13 mouse cellular contexts compared by ENCODE assay signal in the genomic region with DNA sequence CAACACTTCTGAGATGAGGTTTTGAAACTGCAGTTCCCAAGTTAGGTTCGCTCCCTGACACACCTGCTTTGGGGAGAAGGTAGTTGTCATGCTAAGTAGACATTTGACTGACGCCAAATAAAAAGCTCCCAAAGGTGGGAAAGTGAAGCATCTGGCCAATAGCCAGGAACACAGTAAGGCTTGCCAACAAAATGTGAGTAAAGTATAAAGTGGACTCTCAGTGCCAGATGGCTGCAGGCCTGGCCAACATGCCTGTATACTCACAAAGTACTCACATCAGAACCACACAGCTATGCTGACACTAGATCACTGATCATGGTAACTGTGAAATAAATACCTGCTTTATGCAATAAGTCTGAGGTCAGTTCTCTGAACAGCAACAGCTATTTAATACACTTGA. TPM values are rescaled to one million over a fixed set of nuclear protein-coding genes. Genes with fewer than 3 reads are reported as not detected.
DNase-seq lines count a peak whose midpoint lies in the region; ATAC-seq and TF ChIP-seq lines count a peak whose summit lies in the region.
"Had no signal": no experiment of that assay in that cellular context is flagged by ENCODE, and none has a peak within 500 bp of the region (broad histone marks: within the 10 kb centered on the region; RNA-seq: fewer than 3 reads in every experiment).

No protein-coding gene starts in this region.

- H3K36me3 ChIP-seq in heart, embryonic 16.5 days (ENCODE audit: control insufficient read depth, insufficient read depth) = no peaks in the 10 kb centered on the region; the same call in 1 of the 2 replicates
- no peaks in the 10 kb centered on the region; the same call in 1 of the 2 replicates for H3K36me3 ChIP-seq in intestine, postnatal 0 days (ENCODE audit: control insufficient read depth, insufficient read depth)

- peak; percentile 58; the same call in 1 of the 2 replicates for ATAC-seq in heart, embryonic 16.5 days (replicated peaks; ENCODE audit: extremely low read depth, insufficient read depth, low FRiP score)
- no peak for ATAC-seq in intestine, postnatal 0 days

- H3K9ac ChIP-seq in heart, embryonic 16.5 days (ENCODE audit: low read length) = no peak overlapping the region
- H3K9ac ChIP-seq in intestine, postnatal 0 days (ENCODE audit: low read depth, low read length) = no peak overlapping the region
- H3K9ac ChIP-seq: embryonic facial prominence, embryonic 15.5 days; hindbrain, embryonic 12.5 days; kidney, embryonic 15.5 days; limb, embryonic 15.5 days had no signal

- 52% methylated on average over 2 of the region's 2 CpGs for WGBS in heart, embryonic 16.5 days
- WGBS in intestine, postnatal 0 days = 76% methylated on average over 2 of the region's 2 CpGs

- no peak overlapping the region for H3K4me2 ChIP-seq in heart, embryonic 16.5 days (ENCODE audit: low read depth, low read length)
- H3K4me2 ChIP-seq in intestine, postnatal 0 days (replicated peaks; ENCODE audit: low read depth) = no peak overlapping the region
- H3K4me2 ChIP-seq: embryonic facial prominence, embryonic 15.5 days; hindbrain, embryonic 12.5 days; kidney, embryonic 15.5 days; limb, embryonic 15.5 days had no signal

- no peaks in the 10 kb centered on the region for H3K9me3 ChIP-seq in heart, embryonic 16.5 days (replicated peaks; ENCODE audit: control insufficient read depth, low read length)
- H3K9me3 ChIP-seq in intestine, postnatal 0 days (ENCODE audit: control insufficient read depth) = no peaks in the 10 kb centered on the region
- H3K9me3 ChIP-seq: hindbrain, embryonic 12.5 days; kidney, embryonic 15.5 days; limb, embryonic 15.5 days had no signal

- no peaks in the 10 kb centered on the region for H3K27me3 ChIP-seq in heart, embryonic 16.5 days (ENCODE audit: control insufficient read depth, insufficient read depth, low read length)
- no peaks in the 10 kb centered on the region for H3K27me3 ChIP-seq in intestine, postnatal 0 days (replicated peaks; ENCODE audit: control insufficient read depth, insufficient read depth, low read length)
- H3K27me3 ChIP-seq: embryonic facial prominence, embryonic 15.5 days; hindbrain, embryonic 12.5 days; kidney, embryonic 15.5 days; limb, embryonic 15.5 days had no signal

- H3K4me3 ChIP-seq in heart, embryonic 16.5 days (ENCODE audit: low read length) = no peak overlapping the region
- H3K4me3 ChIP-seq in intestine, postnatal 0 days (ENCODE audit: low read depth, low read length) = no peak overlapping the region
- H3K4me3 ChIP-seq: embryonic facial prominence, embryonic 15.5 days; hindbrain, embryonic 12.5 days; kidney, embryonic 15.5 days; limb, embryonic 15.5 days had no signal

- DNase-seq in heart, adult 8-10 months (ENCODE audit: low spot score) = no peak
- DNase-seq in urinary bladder, postnatal 14 days (ENCODE audit: low spot score) = peak; percentile 7
- no peak for DNase-seq in urinary bladder, postnatal 4 days (ENCODE audit: low spot score in 2 of 2)
- peak; percentile 13 to 41 for DNase-seq in cerebellum, postnatal 36 days
- no peak for DNase-seq in embryo, embryonic 10 days (ENCODE audit: low spot score)
- DNase-seq: right cerebral cortex, adult 18-20 months; thymus, postnatal 36 days had no signal

- TF ChIP-seq CTCF in intestine, postnatal 0 days (IDR thresholded peaks at IDR 0.05; ENCODE audit: low read depth) = no peak

- 0 out of 2 replicates have a peak, but pooled peaks cover 2% of the 10 kb centered on the region for H3K4me1 ChIP-seq in heart, embryonic 16.5 days (ENCODE audit: control insufficient read depth, insufficient read depth, low read length)
- no peaks in the 10 kb centered on the region for H3K4me1 ChIP-seq in intestine, postnatal 0 days (replicated peaks; ENCODE audit: control insufficient read depth, insufficient read depth, low read length)
- H3K4me1 ChIP-seq: embryonic facial prominence, embryonic 15.5 days; hindbrain, embryonic 12.5 days; kidney, embryonic 15.5 days had no signal

- H3K27ac ChIP-seq in heart, embryonic 16.5 days (ENCODE audit: low read length) = 0 out of 2 replicates have a peak overlapping the region, but pooled peaks have one; percentile 4
- no peak overlapping the region for H3K27ac ChIP-seq in intestine, postnatal 0 days (ENCODE audit: low read depth, low read length)
- H3K27ac ChIP-seq: embryonic facial prominence, embryonic 15.5 days; hindbrain, embryonic 12.5 days; kidney, embryonic 15.5 days; limb, embryonic 15.5 days had no signal

RNA-seq across cellular contexts. Expression of a gene that starts 46.8 kb away (rescaled TPM):
- polyA plus RNA-seq in heart, embryonic 16.5 days (2015; fragmentation: Nextera tagmentation; extraction: Ambion mirVana) = 18.9 and 20.9 TPM in 2 replicates
- total RNA-seq in heart, adult 8-10 months (2022) = 10 to 100 TPM; 38.2 to 41.3 (median 39.9) TPM
- polyA plus RNA-seq in intestine, postnatal 0 days (2015; fragmentation: Nextera tagmentation; extraction: Ambion mirVana) = 9.8 and 10.2 TPM in 2 replicates

Comparison
In these comparisons a context has a peak if more than half of its experiments do, and no peak if none do; other contexts are left out.
1. DNase-seq: peak in urinary bladder, postnatal 14 days (single experiment) and cerebellum, postnatal 36 days (2 of 2); none in heart, adult 8-10 months (single experiment), urinary bladder, postnatal 4 days (0 of 2) and embryo, embryonic 10 days (single experiment).